Mouse (Mus musculus) embryonic fibroblast, embryonic 13.5 days (primary cell): ENCODE data around the gene Shank1.

ENCODE experiments used
- CTCF ChIP-seq: IDR thresholded peaks from 2 replicates; pipeline ENCODE4 v1.5.1; 2011; ENCODE audit warnings: mild to moderate bottlenecking, control low read depth, low read length, moderate library complexity, borderline replicate concordance; ENCODE audit not compliant: insufficient read depth
- POLR2A ChIP-seq: IDR thresholded peaks from 2 replicates; pipeline ENCODE4 v1.6.1; 2011; ENCODE audit warnings: low read depth, mild to moderate bottlenecking, control low read depth, low read length, moderate library complexity

DNA sequence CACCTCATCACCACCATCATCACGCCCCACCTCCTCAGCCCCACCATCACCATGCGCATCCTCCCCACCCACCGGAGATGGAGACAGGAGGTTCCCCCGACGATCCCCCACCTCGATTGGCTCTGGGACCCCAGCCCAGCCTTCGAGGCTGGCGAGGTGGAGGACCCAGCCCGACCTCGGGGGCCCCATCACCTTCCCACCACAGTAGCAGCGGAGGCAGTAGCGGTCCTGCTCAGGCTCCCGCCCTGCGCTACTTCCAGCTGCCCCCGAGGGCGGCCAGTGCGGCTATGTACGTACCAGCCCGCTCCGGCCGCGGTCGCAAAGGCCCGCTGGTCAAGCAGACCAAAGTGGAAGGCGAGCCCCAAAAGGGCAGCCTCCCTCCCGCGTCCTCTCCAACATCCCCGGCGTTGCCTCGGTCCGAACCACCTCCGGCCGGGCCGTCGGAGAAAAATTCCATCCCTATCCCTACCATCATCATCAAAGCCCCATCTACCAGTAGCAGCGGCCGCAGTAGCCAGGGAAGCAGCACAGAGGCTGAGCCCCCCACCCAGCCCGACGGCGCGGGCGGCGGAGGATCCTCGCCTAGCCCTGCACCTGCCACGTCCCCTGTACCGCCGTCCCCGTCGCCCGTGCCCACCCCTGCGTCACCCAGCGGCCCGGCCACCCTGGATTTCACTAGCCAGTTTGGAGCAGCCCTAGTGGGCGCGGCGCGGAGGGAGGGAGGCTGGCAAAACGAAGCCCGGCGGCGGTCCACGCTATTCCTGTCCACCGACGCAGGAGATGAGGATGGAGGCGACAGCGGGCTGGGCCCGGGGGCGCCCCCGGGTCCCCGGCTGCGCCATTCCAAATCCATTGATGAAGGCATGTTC, 42.1 kb downstream of the Shank1 start:
- TF ChIP-seq CTCF (no peak), POLR2A (no peak)
